Mouse (Mus musculus): Measurements from ENCODE around the gene Eif2b5. TPM values are rescaled to one million over a fixed set of nuclear protein-coding genes. Genes with fewer than 3 reads are reported as not detected.
"Not testable (repeated sequence)": the region's sequence is repeated elsewhere in the genome, so short reads cannot be mapped to it uniquely, and the experiment has no call there.

Eif2b5 gene
- total RNA-seq, 2 experiments from 2014 or later = 7.7 to 14.1 TPM

- no peak for ATAC-seq (replicated peaks; ENCODE audit: low FRiP score, poor library complexity, severe bottlenecking)
Observed at GRCm38 (mm10) chr16:20488151-20488550, 10.5 kb upstream of the Eif2b5 start.

- ATAC-seq (replicated peaks; ENCODE audit: low FRiP score, poor library complexity, severe bottlenecking) = not testable (repeated sequence)
Observed at GRCm38 (mm10) chr16:20488751-20489150, 9.9 kb upstream of the Eif2b5 start.

- no peak for ATAC-seq (replicated peaks; ENCODE audit: low FRiP score, poor library complexity, severe bottlenecking)
Observed at GRCm38 (mm10) chr16:20489233-20489632, 9.4 kb upstream of the Eif2b5 start.

GRCm38 (mm10) chr16:20490581-20490980 lies 8.0 kb upstream of the Eif2b5 start:
- 0 out of 2 replicates have a peak, but pooled peaks have one; percentile 24 for ATAC-seq (replicated peaks; ENCODE audit: low FRiP score, poor library complexity, severe bottlenecking)

GRCm38 (mm10) chr16:20491301-20491700 lies 7.3 kb upstream of the Eif2b5 start:
- no peak for ATAC-seq (replicated peaks; ENCODE audit: low FRiP score, poor library complexity, severe bottlenecking)

GRCm38 (mm10) chr16:20493452-20493851 lies 5.2 kb upstream of the Eif2b5 start:
- ATAC-seq (replicated peaks; ENCODE audit: low FRiP score, poor library complexity, severe bottlenecking) = no peak

GRCm38 (mm10) chr16:20496671-20497600 lies 1.7 kb upstream of the Eif2b5 start:
- peak; percentile 73 for ATAC-seq (replicated peaks; ENCODE audit: low FRiP score, poor library complexity, severe bottlenecking)

GRCm38 (mm10) chr16:20497980-20498676 lies 489 bp upstream of the Eif2b5 start:
- no peak for ATAC-seq (replicated peaks; ENCODE audit: low FRiP score, poor library complexity, severe bottlenecking)

- ATAC-seq (replicated peaks; ENCODE audit: low FRiP score, poor library complexity, severe bottlenecking) = no peak
Observed at GRCm38 (mm10) chr16:20506000-20506399, 7.4 kb downstream of the Eif2b5 start.

GRCm38 (mm10) chr16:20509349-20509748 lies 10.7 kb downstream of the Eif2b5 start:
- peak; percentile 58; the same call in 1 of the 2 replicates for ATAC-seq (replicated peaks; ENCODE audit: low FRiP score, poor library complexity, severe bottlenecking)

GRCm38 (mm10) chr16:20511277-20511847 lies 12.7 kb downstream of the Eif2b5 start:
- no peak for ATAC-seq (replicated peaks; ENCODE audit: low FRiP score, poor library complexity, severe bottlenecking)

- no peak for ATAC-seq (replicated peaks; ENCODE audit: low FRiP score, poor library complexity, severe bottlenecking)
Observed at GRCm38 (mm10) chr16:20516032-20516431, 17.4 kb downstream of the Eif2b5 start.

GRCm38 (mm10) chr16:20516726-20517201 lies 18.1 kb downstream of the Eif2b5 start, which contains the start of gene Dvl3:
TSS of gene Dvl3 (plus strand) at chr16:20516982.
- peak; percentile 97 for ATAC-seq (replicated peaks; ENCODE audit: low FRiP score, poor library complexity, severe bottlenecking)

GRCm38 (mm10) chr16:20517216-20517615 lies 18.6 kb downstream of the Eif2b5 start:
- ATAC-seq (replicated peaks; ENCODE audit: low FRiP score, poor library complexity, severe bottlenecking) = peak; percentile 21

GRCm38 (mm10) chr16:20517701-20518374 lies 19.2 kb downstream of the Eif2b5 start:
- peak; percentile 27 for ATAC-seq (replicated peaks; ENCODE audit: low FRiP score, poor library complexity, severe bottlenecking)

GRCm38 (mm10) chr16:20523886-20524285 lies 25.3 kb downstream of the Eif2b5 start:
- ATAC-seq (replicated peaks; ENCODE audit: low FRiP score, poor library complexity, severe bottlenecking) = no peak

- ATAC-seq (replicated peaks; ENCODE audit: low FRiP score, poor library complexity, severe bottlenecking) = no peak
Observed at GRCm38 (mm10) chr16:20528779-20529178, 30.2 kb downstream of the Eif2b5 start.

GRCm38 (mm10) chr16:20529375-20529774 lies 30.8 kb downstream of the Eif2b5 start:
- ATAC-seq (replicated peaks; ENCODE audit: low FRiP score, poor library complexity, severe bottlenecking) = no peak

GRCm38 (mm10) chr16:20530941-20531340 lies 32.3 kb downstream of the Eif2b5 start:
- ATAC-seq (replicated peaks; ENCODE audit: low FRiP score, poor library complexity, severe bottlenecking) = no peak

Measured in erythroblast, adult 5-6 weeks (primary cell).